Mouse (Mus musculus): ENCODE results near the gene Gm5737. TPM values are rescaled to one million over a fixed set of nuclear protein-coding genes. Genes with fewer than 3 reads are reported as not detected.

Gm5737 gene
- polyA plus RNA-seq, 1 experiment from 2014 or later: not detected

DNA sequence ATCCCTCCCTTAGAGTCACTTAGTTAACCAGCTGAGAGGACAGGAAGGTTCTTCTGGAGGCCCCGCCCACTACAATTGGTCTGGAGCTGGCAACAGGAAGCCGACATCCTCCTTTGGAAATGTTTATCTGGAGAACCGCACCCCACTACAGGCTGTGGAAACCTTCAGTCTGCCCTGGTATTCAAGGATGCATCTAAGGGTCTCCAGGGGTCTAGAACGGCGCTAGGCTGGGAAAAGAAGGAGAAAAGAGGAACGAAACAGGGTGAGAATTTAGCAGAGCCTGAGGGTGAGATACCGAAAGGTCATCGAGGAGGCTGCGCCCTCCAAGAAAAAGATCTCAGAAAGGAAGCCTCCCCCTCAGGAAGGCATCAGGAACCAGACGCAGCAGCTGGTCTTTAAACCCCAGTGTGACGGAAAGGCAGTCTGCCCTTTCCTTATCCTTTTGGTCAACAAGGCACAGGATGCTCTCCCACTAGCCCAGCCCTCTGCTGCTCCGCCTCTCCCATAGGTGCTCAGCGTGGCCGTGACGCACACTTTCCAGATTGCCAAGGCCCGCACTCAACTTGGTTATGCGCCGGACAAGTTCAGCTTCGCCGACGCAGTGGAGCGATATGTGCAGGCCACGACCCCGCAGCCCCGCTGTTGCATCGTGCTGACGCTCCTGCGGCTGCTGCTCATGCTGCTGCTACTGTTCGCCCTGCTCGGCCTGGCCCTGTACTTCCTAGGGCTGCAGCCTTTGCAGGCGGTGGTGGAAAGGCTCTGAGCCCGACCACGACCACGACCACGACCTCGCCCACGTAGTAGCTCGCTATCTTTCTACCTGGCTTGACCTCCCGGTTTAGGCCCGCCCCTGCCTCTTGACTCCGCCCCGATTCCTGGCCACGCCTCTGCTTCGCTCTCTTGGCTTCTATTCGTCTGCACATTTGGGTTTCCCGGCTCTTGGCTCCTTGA, 18.5 kb downstream of the Gm5737 start:
- Histone ChIP-seq H3K27me3 (peaks cover 47% of the 10 kb centered on the region), H3K9me3 (no peaks in the 10 kb centered on the region), H3K4me1 (replicated peaks) (peaks cover 16% of the 10 kb centered on the region), H3K27ac (peak overlapping the region; percentile 48; the same call in 1 of the 2 replicates), H3K36me3 (no peaks in the 10 kb centered on the region), H3K4me2 (peak overlapping the region; percentile 94), H3K9ac (peak overlapping the region; percentile 75), H3K4me3 (peak overlapping the region; percentile 59)
- WGBS: 2% methylated on average over 46 of the region's 46 CpGs
- ATAC-seq (ENCODE audit: low FRiP score): peak; percentile 30; the same call in 1 of the 2 replicates

- no peak overlapping the region for H3K27ac ChIP-seq
- peak overlapping the region; percentile 55 for H3K4me2 ChIP-seq
- peak overlapping the region; percentile 56; the same call in 1 of the 2 replicates for H3K9ac ChIP-seq
- H3K27me3 ChIP-seq: peaks cover 30% of the 10 kb centered on the region
- ATAC-seq (ENCODE audit: low FRiP score): no peak
- H3K36me3 ChIP-seq: no peaks in the 10 kb centered on the region
- H3K4me3 ChIP-seq: peak overlapping the region; percentile 62
- H3K9me3 ChIP-seq: no peaks in the 10 kb centered on the region
- peaks cover 23% of the 10 kb centered on the region for H3K4me1 ChIP-seq (replicated peaks)
- 45% methylated on average over 6 of the region's 6 CpGs for WGBS
These were observed 22.3 kb downstream of the Gm5737 start for GRCm38 (mm10) chr7:120834426-120834825.

GRCm38 (mm10) chr7:120834863-120835372, 22.8 kb downstream of the Gm5737 start:
- Histone ChIP-seq H3K27me3 (peaks cover 25% of the 10 kb centered on the region), H3K4me3 (peak overlapping the region; percentile 62), H3K9me3 (no peaks in the 10 kb centered on the region), H3K27ac (peak overlapping the region; percentile 65), H3K36me3 (no peaks in the 10 kb centered on the region), H3K4me1 (replicated peaks) (peaks cover 23% of the 10 kb centered on the region), H3K4me2 (peak overlapping the region; percentile 55), H3K9ac (peak overlapping the region; percentile 56)
- WGBS: 13% methylated on average over 14 of the region's 14 CpGs
- ATAC-seq (ENCODE audit: low FRiP score): peak; percentile 79

GRCm38 (mm10) chr7:120835449-120836359, 23.5 kb downstream of the Gm5737 start:
- Histone ChIP-seq H3K27ac (peak overlapping the region; percentile 88), H3K4me3 (peak overlapping the region; percentile 62), H3K4me2 (peak overlapping the region; percentile 56), H3K9ac (peak overlapping the region; percentile 70), H3K27me3 (peaks cover 20% of the 10 kb centered on the region), H3K9me3 (no peaks in the 10 kb centered on the region), H3K36me3 (no peaks in the 10 kb centered on the region), H3K4me1 (replicated peaks) (peaks cover 15% of the 10 kb centered on the region)
- peak; percentile 91 for ATAC-seq (ENCODE audit: low FRiP score)
- WGBS: under 1% methylated on average over 41 of the region's 41 CpGs

DNA sequence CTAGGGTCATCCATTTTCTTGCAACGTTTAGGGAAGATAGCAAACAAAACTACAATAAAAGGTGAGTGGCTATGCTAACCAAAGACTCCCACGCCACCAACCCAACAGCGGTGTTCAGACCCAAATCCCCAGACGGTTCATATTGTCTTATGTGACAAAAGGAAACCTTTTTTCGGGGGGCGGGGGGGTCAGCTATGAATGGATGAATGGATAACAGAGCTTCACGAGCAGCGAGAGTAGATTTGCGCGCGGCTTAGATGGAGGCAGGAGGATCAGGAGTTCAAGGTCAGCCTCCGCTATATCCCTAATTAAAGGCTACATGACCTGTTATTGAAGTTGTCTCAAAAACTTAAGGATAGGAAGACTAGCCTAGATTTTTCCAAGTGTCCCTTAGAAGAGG, 24.2 kb downstream of the Gm5737 start:
- Histone ChIP-seq H3K9ac (peak overlapping the region; percentile 70; the same call in 1 of the 2 replicates), H3K4me1 (replicated peaks) (peaks cover 9% of the 10 kb centered on the region; the same call in 1 of the 2 replicates), H3K36me3 (no peaks in the 10 kb centered on the region), H3K27me3 (peaks cover 20% of the 10 kb centered on the region), H3K4me3 (peak overlapping the region; percentile 62), H3K27ac (peak overlapping the region; percentile 52; the same call in 1 of the 2 replicates), H3K4me2 (peak overlapping the region; percentile 56), H3K9me3 (no peaks in the 10 kb centered on the region)
- 5% methylated on average over 12 of the region's 12 CpGs for WGBS
- no peak for ATAC-seq (ENCODE audit: low FRiP score)

DNA sequence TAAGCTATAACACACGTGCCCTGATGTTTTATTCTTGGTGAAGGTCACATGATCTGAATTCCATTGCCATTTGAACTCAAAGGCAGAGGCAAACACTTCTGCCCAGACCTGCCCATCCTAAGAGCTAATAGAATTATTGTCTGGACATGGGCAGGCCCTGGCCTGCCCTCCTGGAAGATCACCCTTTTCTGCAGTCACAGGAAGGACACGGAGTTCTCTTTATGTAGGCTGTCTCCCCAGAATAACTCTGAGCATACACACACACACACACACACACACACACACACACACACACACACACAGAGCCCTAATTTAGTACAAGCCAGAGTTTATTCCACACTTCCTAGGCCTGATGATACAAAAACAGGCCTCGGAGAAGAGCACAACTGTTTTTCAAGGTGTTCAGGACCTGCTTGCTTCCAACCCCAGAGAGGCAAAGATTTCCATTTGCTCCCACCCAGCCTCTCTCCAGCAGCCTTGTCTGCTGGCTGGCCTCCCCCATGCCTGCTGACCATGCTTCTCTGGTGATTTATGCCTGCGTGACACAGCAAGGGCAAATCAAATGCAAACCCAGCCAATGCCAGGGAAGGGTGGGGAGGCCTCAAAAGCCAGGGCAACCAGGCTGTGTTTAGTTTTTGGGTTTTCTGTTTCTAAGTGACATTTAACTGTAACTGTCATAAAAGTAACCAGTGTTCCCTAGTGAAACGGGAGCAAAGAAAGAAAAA, 26.4 kb downstream of the Gm5737 start:
- ATAC-seq (ENCODE audit: low FRiP score): no peak
- no peaks in the 10 kb centered on the region for H3K9me3 ChIP-seq
- 81% methylated on average over 5 of the region's 5 CpGs for WGBS
- H3K36me3 ChIP-seq: no peaks in the 10 kb centered on the region
- H3K27ac ChIP-seq: no peak overlapping the region
- peaks cover 9% of the 10 kb centered on the region for H3K4me1 ChIP-seq (replicated peaks)
- H3K9ac ChIP-seq: no peak overlapping the region
- H3K4me3 ChIP-seq: no peak overlapping the region
- peaks cover under 1% of the 10 kb centered on the region; the same call in 1 of the 2 replicates for H3K27me3 ChIP-seq
- no peak overlapping the region for H3K4me2 ChIP-seq

GRCm38 (mm10) chr7:120839786-120840185, 27.6 kb downstream of the Gm5737 start:
- no peaks in the 10 kb centered on the region for H3K9me3 ChIP-seq
- 76% methylated on average over 2 of the region's 2 CpGs for WGBS

GRCm38 (mm10) chr7:120842345-120843036, 30.3 kb downstream of the Gm5737 start, which contains the start of gene Eef2k:
Eef2k (plus strand) TSS chr7:120842831.
- peaks cover 20% of the 10 kb centered on the region for H3K4me1 ChIP-seq (replicated peaks)
- peak within 1 kb of the TSS; percentile 79 for H3K4me2 ChIP-seq
- ATAC-seq (ENCODE audit: low FRiP score): peak; percentile 93
- no peaks in the 10 kb centered on the region for H3K36me3 ChIP-seq
- no peaks in the 10 kb centered on the region for H3K27me3 ChIP-seq
- 3% methylated on average over 35 of the region's 35 CpGs for WGBS
- H3K9ac ChIP-seq: peak within 1 kb of the TSS; percentile 90
- no peaks in the 10 kb centered on the region for H3K9me3 ChIP-seq
- peak within 1 kb of the TSS; percentile 95 for H3K27ac ChIP-seq
- peak within 1 kb of the TSS; percentile 76 for H3K4me3 ChIP-seq

More at GRCm38 (mm10) chr7:120839786-120840185, 27.6 kb downstream of the Gm5737 start:
- peaks cover 21% of the 10 kb centered on the region for H3K4me1 ChIP-seq (replicated peaks)
- H3K27me3 ChIP-seq: no peaks in the 10 kb centered on the region
- no peak overlapping the region for H3K4me3 ChIP-seq
- H3K4me2 ChIP-seq: no peak overlapping the region
- no peaks in the 10 kb centered on the region for H3K36me3 ChIP-seq
- no peak for ATAC-seq (ENCODE audit: low FRiP score)
- H3K27ac ChIP-seq: no peak overlapping the region
- no peak overlapping the region for H3K9ac ChIP-seq

GRCm38 (mm10) chr7:120843037-120843621, 31.0 kb downstream of the Gm5737 start:
- Histone ChIP-seq H3K27ac (peak overlapping the region; percentile 95), H3K9me3 (no peaks in the 10 kb centered on the region), H3K27me3 (no peaks in the 10 kb centered on the region), H3K4me3 (peak overlapping the region; percentile 76), H3K9ac (peak overlapping the region; percentile 90), H3K4me2 (peak overlapping the region; percentile 79), H3K4me1 (replicated peaks) (peaks cover 20% of the 10 kb centered on the region), H3K36me3 (peaks cover 5% of the 10 kb centered on the region; the same call in 1 of the 2 replicates)
- WGBS: under 1% methylated on average over 37 of the region's 40 CpGs
- ATAC-seq (ENCODE audit: low FRiP score): peak; percentile 75

GRCm38 (mm10) chr7:120843852-120844435, 31.8 kb downstream of the Gm5737 start:
- peak overlapping the region; percentile 76 for H3K4me3 ChIP-seq
- under 1% methylated on average over 16 of the region's 16 CpGs for whole genome bisulfite sequencing
- H3K27me3 ChIP-seq: no peaks in the 10 kb centered on the region
- H3K9me3 ChIP-seq: no peaks in the 10 kb centered on the region
- H3K9ac ChIP-seq: peak overlapping the region; percentile 90
- H3K4me1 ChIP-seq (replicated peaks): peaks cover 20% of the 10 kb centered on the region
- peaks cover 5% of the 10 kb centered on the region; the same call in 1 of the 2 replicates for H3K36me3 ChIP-seq
- H3K4me2 ChIP-seq: peak overlapping the region; percentile 79
- 0 out of 2 replicates have a peak, but pooled peaks have one; percentile 0 for ATAC-seq (ENCODE audit: low FRiP score)
- peak overlapping the region; percentile 95 for H3K27ac ChIP-seq

Data from hindbrain, embryonic 13.5 days (tissue).